Mouse (Mus musculus) liver, embryonic 14.5 days (tissue): ENCODE results near the gene Cyp2d22. TPM values are rescaled to one million over a fixed set of nuclear protein-coding genes. Genes with fewer than 3 reads are reported as not detected.

Experiments
- ATAC-seq: fragments of 200-750 bp; cut with Nextera tagmentation; 2 replicates; pipeline ENCODE4 v1.8.0; 2017; ENCODE audit warnings: moderate number of reproducible peaks, mild to moderate bottlenecking, moderate library complexity; ENCODE audit not compliant: insufficient read depth
- DNase-seq, 3 experiments: peaks; one replicate each; pipeline ENCODE4 v3.0.0-alpha.2; 2012 to 2013; ENCODE audit warnings: low read depth in 3 of 3, low spot score in 3 of 3
- H3K27ac ChIP-seq: fragments of 300-500 bp; sonication (generic); 2 replicates; pipeline ENCODE4 v1.5.1; 2014; ENCODE audit warnings: moderate library complexity, mild to moderate bottlenecking, control low read depth, inconsistent platforms
- H3K27me3 ChIP-seq: fragments of 300-500 bp; sonication (generic); 2 replicates; pipeline ENCODE4 v1.6.1; 2014; ENCODE audit warnings: mild to moderate bottlenecking, low read length, moderate library complexity; ENCODE audit not compliant: control insufficient read depth, insufficient read depth
- H3K36me3 ChIP-seq: fragments of 300-500 bp; sonication (generic); replicated peaks from 2 replicates; pipeline ENCODE4 v1.6.1; 2014; ENCODE audit warnings: low read depth; ENCODE audit not compliant: control insufficient read depth, insufficient read depth
- H3K4me1 ChIP-seq, 2 experiments: fragments of 200-500 bp in 1 of 2; fragments of 300-500 bp in 1 of 2; sonication (generic) in 1 of 2; replicated peaks; 2 replicates each; pipeline ENCODE4 v1.6.1; 2012 to 2014; ENCODE audit warnings: antibody characterized with exemption in 1 of 2, inconsistent platforms in 1 of 2, low read length in 1 of 2; ENCODE audit not compliant: control insufficient read depth in 2 of 2, insufficient read depth in 2 of 2
- H3K4me2 ChIP-seq: fragments of 300-500 bp; sonication (generic); 2 replicates; pipeline ENCODE4 v1.6.1; 2014; ENCODE audit warnings: low read depth, mild to moderate bottlenecking, control low read depth, moderate library complexity
- H3K4me3 ChIP-seq, 2 experiments: fragments of 200-500 bp in 1 of 2; fragments of 300-500 bp in 1 of 2; sonication (generic) in 1 of 2; 2 replicates each; pipeline ENCODE4 v1.5.1; 2012 to 2014; ENCODE audit warnings: low read depth in 2 of 2, low read length in 2 of 2, mild to moderate bottlenecking in 2 of 2, control low read depth in 1 of 2, inconsistent platforms in 1 of 2, moderate library complexity in 1 of 2; ENCODE audit not compliant: insufficient read depth in 1 of 2
- H3K9ac ChIP-seq: fragments of 300-500 bp; sonication (generic); replicated peaks from 2 replicates; pipeline ENCODE4 v1.6.1; 2014; ENCODE audit warnings: mild to moderate bottlenecking, control low read depth, moderate library complexity
- H3K9me3 ChIP-seq: fragments of 300-500 bp; sonication (generic); 2 replicates; pipeline ENCODE4 v1.6.1; 2016; ENCODE audit warnings: low read length, mixed read lengths; ENCODE audit not compliant: control insufficient read depth
- CTCF ChIP-seq: IDR thresholded peaks from 2 replicates; pipeline ENCODE4 v1.5.1; 2016; ENCODE audit warnings: antibody characterized with exemption, low read depth, control low read depth
- EP300 ChIP-seq: IDR thresholded peaks from 2 replicates; pipeline ENCODE4 v1.6.1; 2016; ENCODE audit warnings: antibody characterized with exemption, low read depth
- WGBS: fragments of 180-500 bp; shearing (Covaris S2); extraction: QIAGEN DNeasy Blood & Tissue Kit; methylation state at CpG from one replicate; pipeline ENCODE4 v1.1.7; 2014; ENCODE audit not compliant: insufficient replicate concordance; 5-methylcytosine and 5-hydroxymethylcytosine counted together
- polyA plus RNA-seq, 2 experiments: library from polyadenylated mRNA; depleted of rRNA in 1 of 2; stranded (reverse) in 1 of 2; unstranded in 1 of 2; fragments of >200 nt; fragmentation: Nextera tagmentation in 1 of 2; extraction: Ambion mirVana in 1 of 2; gene quantifications; 2 replicates each; pipeline versions ENCODE4 v1.2.1 to v1.2.3; 2012 to 2014

The Cyp2d22 gene
- polyA plus RNA-seq, 2 experiments, result 8.4 to 14.9 TPM

- Histone ChIP-seq H3K4me2 (peak overlapping the region; percentile 18), H3K4me3 (no peak overlapping the region), H3K27ac (no peak overlapping the region), H3K4me1 (peaks cover 0 to 11% of the 10 kb centered on the region in 2 experiments; a peak in 2 of 4 replicates), H3K9me3 (no peaks in the 10 kb centered on the region), H3K36me3 (no peaks in the 10 kb centered on the region), H3K9ac (no peak overlapping the region), H3K27me3 (no peaks in the 10 kb centered on the region)
- TF ChIP-seq CTCF (no peak), EP300 (no peak)
- 54% methylated on average over 5 of the region's 5 CpGs for WGBS
- DNase-seq, result no peak
- ATAC-seq, result no peak
Measured at GRCm38 (mm10) chr15:82377701-82378100, 2.4 kb downstream of the Cyp2d22 start.

GRCm38 (mm10) chr15:82376393-82377138 is 3.5 kb downstream of the Cyp2d22 start:
- H3K4me2 ChIP-seq, result no peak overlapping the region
- no peak overlapping the region for H3K9ac ChIP-seq
- DNase-seq (no peak), ATAC-seq (no peak)
- H3K27ac ChIP-seq, result no peak overlapping the region
- H3K27me3 ChIP-seq, result no peaks in the 10 kb centered on the region
- WGBS, result 67% methylated on average over 17 of the region's 17 CpGs
- no peaks in the 10 kb centered on the region for H3K36me3 ChIP-seq
- TF ChIP-seq CTCF, result no peak
- no peak for TF ChIP-seq EP300
- peaks cover 0 to 11% of the 10 kb centered on the region in 2 experiments; a peak in 2 of 4 replicates for H3K4me1 ChIP-seq
- H3K9me3 ChIP-seq, result no peaks in the 10 kb centered on the region
- no peak overlapping the region for H3K4me3 ChIP-seq

DNA sequence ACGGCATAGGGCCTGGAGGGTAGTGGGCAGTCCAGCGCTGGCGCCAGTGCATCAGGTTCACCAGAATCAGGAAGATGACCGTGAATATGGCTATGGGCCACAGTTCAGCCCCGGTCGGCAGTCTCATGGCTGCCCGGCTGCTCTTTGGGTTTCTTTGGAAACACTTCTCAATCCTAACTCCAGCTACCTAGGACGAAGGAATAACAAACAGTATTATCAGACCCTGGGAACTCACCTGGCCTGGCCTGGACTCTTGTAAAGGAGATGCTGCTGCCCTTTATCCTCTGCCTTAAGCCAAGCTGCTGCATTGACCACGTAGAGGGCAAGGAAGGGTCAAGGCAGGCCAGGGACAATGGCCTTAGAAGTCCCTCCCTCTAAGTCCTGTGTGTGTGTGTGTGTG is 4.2 kb downstream of the Cyp2d22 start:
- 68% methylated on average over 9 of the region's 9 CpGs for WGBS
- Histone ChIP-seq H3K36me3 (no peaks in the 10 kb centered on the region), H3K9me3 (no peaks in the 10 kb centered on the region), H3K27me3 (no peaks in the 10 kb centered on the region), H3K9ac (no peak overlapping the region), H3K4me1 (peaks cover 0 to 10% of the 10 kb centered on the region in 2 experiments; a peak in 2 of 4 replicates), H3K27ac (no peak overlapping the region), H3K4me2 (no peak overlapping the region), H3K4me3 (no peak overlapping the region)
- ATAC-seq (no peak), DNase-seq (no peak)
- TF ChIP-seq CTCF (no peak), EP300 (no peak)

DNA sequence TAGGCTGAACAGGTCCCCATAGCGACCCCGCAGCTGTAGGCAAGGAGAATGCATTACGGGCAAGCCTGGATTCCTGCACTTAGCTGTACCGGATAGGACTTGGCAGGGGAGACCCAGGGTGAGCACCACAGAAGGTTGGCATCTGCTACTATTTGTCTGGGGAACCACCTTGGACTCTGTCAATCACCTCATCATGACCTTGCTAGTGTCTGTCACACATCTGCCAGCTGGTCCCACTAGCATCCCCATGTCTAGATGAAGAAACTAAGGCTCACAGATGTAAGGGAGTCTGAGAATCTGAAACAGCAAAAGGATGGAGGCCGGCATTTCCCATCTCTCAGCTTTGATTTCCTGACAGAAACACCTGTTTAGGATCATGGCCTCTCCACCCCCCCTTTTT is 5.6 kb downstream of the Cyp2d22 start:
- Histone ChIP-seq H3K36me3 (no peaks in the 10 kb centered on the region), H3K9me3 (no peaks in the 10 kb centered on the region), H3K9ac (no peak overlapping the region), H3K4me1 (peaks cover 0 to 7% of the 10 kb centered on the region in 2 experiments; a peak in 2 of 4 replicates), H3K27ac (no peak overlapping the region), H3K27me3 (no peaks in the 10 kb centered on the region), H3K4me3 (no peak overlapping the region), H3K4me2 (no peak overlapping the region)
- ATAC-seq, result no peak
- no peak for DNase-seq
- TF ChIP-seq EP300, result no peak
- no peak for TF ChIP-seq CTCF
- 71% methylated on average over 5 of the region's 5 CpGs for WGBS

- TF ChIP-seq CTCF (no peak), EP300 (no peak)
- DNase-seq, result no peak
- no peak for ATAC-seq
- Histone ChIP-seq H3K4me3 (no peak overlapping the region), H3K27me3 (no peaks in the 10 kb centered on the region), H3K36me3 (no peaks in the 10 kb centered on the region), H3K4me1 (peaks cover 0 to 5% of the 10 kb centered on the region in 2 experiments; a peak in 1 of 4 replicates), H3K27ac (no peak overlapping the region), H3K9ac (no peak overlapping the region), H3K4me2 (no peak overlapping the region), H3K9me3 (no peaks in the 10 kb centered on the region)
- WGBS, result 74% methylated on average over 5 of the region's 5 CpGs
Measured at GRCm38 (mm10) chr15:82372991-82373390, 7.1 kb downstream of the Cyp2d22 start.
